Mouse (Mus musculus): ENCODE measurements around the gene Dnajc19. TPM values are rescaled to one million over a fixed set of nuclear protein-coding genes. Genes with fewer than 3 reads are reported as not detected.

Gene Dnajc19
- polyA plus RNA-seq (2014; fragmentation: Illumina TruSeq; extraction: RNeasy Lipid Tissue Mini Kit (QIAGEN cat#74804); ENCODE audit: low read depth, low replicate concordance): 65.9 TPM

DNA sequence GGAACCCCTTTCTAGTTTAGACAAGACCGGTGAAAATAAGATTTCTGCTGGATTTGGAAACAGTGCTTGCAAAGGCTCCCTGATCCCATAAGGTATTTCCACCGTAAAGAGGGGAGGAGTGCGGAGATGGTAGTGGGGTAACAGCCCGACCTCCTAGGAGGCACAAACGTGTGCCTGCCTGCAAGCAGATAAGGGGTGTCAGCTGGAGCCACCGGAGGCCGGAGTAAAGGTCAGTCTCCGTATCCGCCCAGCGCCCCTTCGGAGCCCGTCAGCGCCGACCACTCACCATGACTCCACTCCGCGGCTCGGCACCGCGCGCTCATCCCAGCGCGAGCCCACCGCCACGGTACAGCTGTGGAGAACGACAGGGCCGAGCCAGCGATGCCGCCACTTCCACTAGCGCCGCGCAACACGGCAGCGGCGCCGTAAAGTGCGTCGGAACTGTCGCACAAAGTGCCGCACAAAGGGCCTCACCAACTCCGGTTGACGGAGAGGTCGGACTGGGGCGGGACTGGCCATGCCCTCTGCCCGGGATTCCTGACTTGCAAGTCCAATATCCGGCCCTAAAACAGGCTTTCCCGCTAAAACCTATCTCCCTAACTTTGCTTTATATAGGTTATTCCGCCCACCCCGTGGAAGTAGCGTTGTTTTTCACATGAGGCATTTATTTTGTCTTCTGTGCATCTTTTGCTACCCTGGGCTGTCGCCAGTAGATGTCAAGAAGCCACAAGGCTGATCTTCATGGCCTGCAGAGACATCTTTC is at the start of gene Dnajc19:
TSS of gene Dnajc19 (minus strand) at position 422 of the 763 bp plus-strand sequence.

DNA sequence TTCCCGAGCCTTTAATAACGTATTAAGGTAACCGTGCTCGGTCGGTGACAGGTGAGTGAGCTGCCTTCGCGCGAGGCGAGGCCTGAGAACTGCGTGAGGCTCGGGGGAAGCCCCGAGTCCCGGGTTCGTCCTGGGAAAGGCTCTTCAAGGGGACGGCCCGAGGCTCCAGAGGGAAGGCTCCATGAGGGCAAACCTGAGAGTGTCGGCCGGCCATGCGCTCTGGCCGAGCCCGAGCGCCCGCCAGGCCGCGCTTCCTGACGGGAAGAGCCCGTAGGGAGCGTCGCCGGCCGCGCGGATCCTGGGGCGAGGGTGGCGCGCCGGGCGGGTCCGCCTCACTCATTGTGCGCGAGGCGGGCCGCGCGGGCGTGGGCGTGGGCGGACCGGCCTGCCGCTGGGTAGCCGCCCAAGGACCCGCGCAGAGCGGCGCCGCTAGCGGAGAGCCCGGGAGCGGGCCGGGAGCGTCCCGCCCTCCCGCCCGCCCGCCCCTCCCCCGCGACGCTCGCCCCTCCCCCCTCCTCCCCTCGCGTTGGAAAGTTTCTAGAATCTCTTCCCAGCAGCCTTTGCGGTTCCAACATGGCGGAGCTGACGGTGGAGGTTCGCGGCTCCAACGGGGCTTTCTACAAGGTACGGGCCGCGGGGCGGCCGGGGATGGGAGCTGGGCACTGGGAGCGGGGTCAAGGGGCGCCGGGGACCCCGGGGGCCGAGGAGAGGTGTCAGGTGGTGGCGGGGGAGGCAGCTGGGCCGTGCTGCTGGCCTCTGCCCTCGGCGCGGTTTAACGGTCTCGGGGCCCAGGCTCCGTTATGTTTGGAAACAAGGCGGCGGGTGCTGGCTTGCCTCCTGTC is 61.4 kb downstream of the Dnajc19 start, which contains the start of gene Fxr1:
TSS of gene Fxr1 (plus strand) at position 404 of the 842 bp plus-strand sequence.

Other genes with a start within 250 kb of the Dnajc19 start
- 8.3 TPM for gene Ccdc39, start 237.0 kb downstream of the Dnajc19 start, polyA plus RNA-seq (2014; fragmentation: Illumina TruSeq; extraction: RNeasy Lipid Tissue Mini Kit (QIAGEN cat#74804); ENCODE audit: low read depth, low replicate concordance)
- 74.7 TPM for gene Fxr1, start 61.4 kb downstream of the Dnajc19 start, polyA plus RNA-seq (2014; fragmentation: Illumina TruSeq; extraction: RNeasy Lipid Tissue Mini Kit (QIAGEN cat#74804); ENCODE audit: low read depth, low replicate concordance)

All from adipose tissue, adult 10 weeks (tissue).